Mouse (Mus musculus) urinary bladder, postnatal 25 days (tissue): Measurements from ENCODE around the gene Serpinf1.
"Not testable (repeated sequence)": the region's sequence is repeated elsewhere in the genome, so short reads cannot be mapped to it uniquely, and the experiment has no call there.

ENCODE experiments used
- DNase-seq: peaks from one replicate; pipeline ENCODE4 v3.0.0; 2022; ENCODE audit warnings: low spot score

Gene Serpinf1

GRCm38 (mm10) chr11:75422013-75422792 is at the start of gene Serpinf1:
Gene Serpinf1, minus strand, starts transcription at chr11:75422701.
- no peak for DNase-seq

GRCm38 (mm10) chr11:75470675-75471074 is 48.2 kb upstream of the Serpinf1 start:
- no peak for DNase-seq

GRCm38 (mm10) chr11:75469261-75469660 is 46.8 kb upstream of the Serpinf1 start:
- no peak for DNase-seq

GRCm38 (mm10) chr11:75468410-75468809 is 45.9 kb upstream of the Serpinf1 start:
- no peak for DNase-seq

GRCm38 (mm10) chr11:75467512-75468215 is 45.2 kb upstream of the Serpinf1 start:
- peak; percentile 47 for DNase-seq

GRCm38 (mm10) chr11:75466731-75467505 is 44.4 kb upstream of the Serpinf1 start:
- DNase-seq: no peak

GRCm38 (mm10) chr11:75465051-75465450 is 42.5 kb upstream of the Serpinf1 start:
- no peak for DNase-seq

- DNase-seq: no peak
These were observed 41.9 kb upstream of the Serpinf1 start for GRCm38 (mm10) chr11:75464417-75464816.

- no peak for DNase-seq
These were observed 41.1 kb upstream of the Serpinf1 start for GRCm38 (mm10) chr11:75463624-75464023.

- DNase-seq: peak; percentile 97
These were observed 40.4 kb upstream of the Serpinf1 start for GRCm38 (mm10) chr11:75462865-75463336.

- peak; percentile 83 for DNase-seq
These were observed 39.8 kb upstream of the Serpinf1 start for GRCm38 (mm10) chr11:75462253-75462783.

GRCm38 (mm10) chr11:75461743-75462252 is 39.3 kb upstream of the Serpinf1 start:
- DNase-seq: no peak

GRCm38 (mm10) chr11:75460844-75461742 is 38.6 kb upstream of the Serpinf1 start, which contains the start of gene Tlcd2:
Gene Tlcd2, plus strand, starts transcription at chr11:75461715.
- peak; percentile 96 for DNase-seq

- peak; percentile 80 for DNase-seq
These were observed 37.8 kb upstream of the Serpinf1 start for GRCm38 (mm10) chr11:75460103-75460843.

- DNase-seq: no peak
These were observed 37.2 kb upstream of the Serpinf1 start for GRCm38 (mm10) chr11:75459751-75460102.

- no peak for DNase-seq
These were observed 36.7 kb upstream of the Serpinf1 start for GRCm38 (mm10) chr11:75459141-75459711.

GRCm38 (mm10) chr11:75458628-75459041 is 36.1 kb upstream of the Serpinf1 start:
- no peak for DNase-seq

GRCm38 (mm10) chr11:75458169-75458568 is 35.7 kb upstream of the Serpinf1 start:
- no peak for DNase-seq

GRCm38 (mm10) chr11:75456440-75456871 is 34.0 kb upstream of the Serpinf1 start:
- no peak for DNase-seq

GRCm38 (mm10) chr11:75455971-75456370 is 33.5 kb upstream of the Serpinf1 start:
- DNase-seq: not testable (repeated sequence)
